Mouse (Mus musculus) urinary bladder, postnatal 4 days (tissue): Measurements from ENCODE around the gene Nlrp10.

Experiments used
- DNase-seq, 2 experiments: peaks; one replicate each; pipeline ENCODE4 v3.0.0; 2021 to 2022; ENCODE audit warnings: low spot score in 2 of 2

Nlrp10 gene

DNA sequence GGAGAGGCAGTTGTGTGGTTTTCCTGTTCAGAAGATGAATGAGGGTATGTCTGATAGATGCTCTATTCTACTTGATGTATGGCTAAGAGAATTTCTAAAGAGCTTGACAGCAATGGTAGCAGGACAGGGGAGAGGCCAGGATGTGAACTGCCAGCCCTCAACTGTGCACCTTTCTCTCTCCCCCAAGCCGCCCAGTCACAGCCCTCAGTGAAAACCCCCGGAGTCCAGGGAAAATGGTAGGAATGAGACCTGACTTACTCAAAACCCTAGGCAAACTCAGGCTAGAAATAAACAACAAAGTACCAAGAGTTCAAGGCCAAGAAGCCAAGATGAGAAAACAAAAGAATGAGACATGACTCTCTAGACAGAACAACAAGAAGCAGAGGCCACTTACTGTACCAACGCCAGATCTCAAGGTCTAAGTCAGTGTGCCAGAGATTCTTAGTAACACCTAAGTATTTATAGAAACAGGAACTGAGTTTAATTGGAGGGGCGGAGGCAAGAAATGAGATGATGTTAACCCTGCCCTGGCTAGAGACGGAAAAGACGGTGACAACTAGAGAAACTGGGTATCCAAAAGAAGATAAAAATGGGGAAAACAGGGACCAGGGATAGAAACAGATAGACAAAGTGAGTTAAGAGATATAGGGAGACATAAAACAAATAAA is at the start of gene Nlrp10:
Gene Nlrp10 (minus strand): TSS at position 453 of the 668 bp plus-strand sequence.
- no peak for DNase-seq

DNA sequence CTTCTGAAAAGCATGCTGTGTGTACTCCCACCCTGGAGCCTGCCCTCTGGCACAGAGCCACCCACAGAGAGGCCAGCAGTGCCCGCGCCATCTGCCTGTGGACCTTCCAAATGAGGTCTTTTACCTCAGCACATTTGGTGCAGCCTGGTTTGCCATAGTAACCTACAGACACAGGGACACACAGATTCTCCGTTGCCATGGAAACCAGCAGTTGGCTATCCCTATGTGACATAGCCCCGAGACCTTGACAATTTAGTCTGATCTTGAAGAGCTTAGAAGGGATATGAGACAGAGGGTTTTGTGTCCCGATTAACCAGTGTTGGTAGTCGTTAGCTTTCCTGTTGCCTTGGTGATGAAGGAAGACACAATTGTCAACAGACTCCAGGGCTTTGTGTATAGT is 42.3 kb upstream of the Nlrp10 start:
- no peak for DNase-seq

DNA sequence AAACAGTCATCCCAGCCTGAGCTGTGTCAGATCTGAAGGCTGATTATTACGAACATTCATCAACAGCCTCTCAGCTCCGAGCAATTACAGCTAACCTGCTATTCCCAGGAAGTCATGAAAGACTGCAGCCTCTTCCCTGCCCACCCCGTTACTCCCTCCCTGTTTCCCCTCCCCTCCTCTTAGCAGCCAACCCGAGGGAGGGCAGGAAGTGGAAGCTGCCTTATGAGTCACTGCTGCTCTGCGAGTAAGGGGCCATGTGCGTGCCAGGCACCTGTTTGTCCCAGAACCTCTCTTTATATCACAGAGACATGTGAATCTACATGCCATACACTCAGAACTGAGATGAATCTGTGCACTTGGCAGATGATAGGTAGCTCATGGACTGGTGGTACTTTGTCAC is 38.2 kb upstream of the Nlrp10 start:
- DNase-seq = no peak

DNA sequence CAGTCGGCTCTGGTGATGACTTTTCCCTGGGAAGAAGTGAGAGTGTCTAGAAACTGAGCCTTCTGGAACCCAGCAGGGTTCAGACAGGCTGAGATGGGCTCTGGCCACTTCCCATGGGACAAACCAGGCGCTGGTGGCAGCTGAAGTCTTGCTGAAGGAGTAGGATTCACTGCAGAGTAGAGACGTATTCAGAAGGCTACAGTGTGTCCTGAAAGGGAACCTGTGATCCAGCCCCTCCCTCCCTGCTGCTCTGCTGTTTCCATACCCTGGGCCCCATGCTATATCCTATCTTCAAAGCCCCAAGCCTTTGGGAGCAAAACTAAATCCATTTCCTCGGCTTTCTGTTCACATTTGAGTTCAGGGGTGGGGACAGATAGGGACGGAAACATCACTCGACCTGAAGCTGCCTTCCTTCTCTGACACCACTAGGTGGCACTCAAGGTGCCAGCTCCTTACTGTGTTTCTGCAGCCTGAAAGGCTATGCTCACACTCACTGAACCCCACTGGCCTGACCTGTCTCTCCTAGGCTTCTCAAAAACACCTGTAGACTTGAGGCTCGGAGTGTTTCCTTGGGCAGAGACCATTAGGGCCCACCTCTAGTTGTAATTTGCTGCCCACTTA is 36.9 kb upstream of the Nlrp10 start:
- DNase-seq = no peak

DNA sequence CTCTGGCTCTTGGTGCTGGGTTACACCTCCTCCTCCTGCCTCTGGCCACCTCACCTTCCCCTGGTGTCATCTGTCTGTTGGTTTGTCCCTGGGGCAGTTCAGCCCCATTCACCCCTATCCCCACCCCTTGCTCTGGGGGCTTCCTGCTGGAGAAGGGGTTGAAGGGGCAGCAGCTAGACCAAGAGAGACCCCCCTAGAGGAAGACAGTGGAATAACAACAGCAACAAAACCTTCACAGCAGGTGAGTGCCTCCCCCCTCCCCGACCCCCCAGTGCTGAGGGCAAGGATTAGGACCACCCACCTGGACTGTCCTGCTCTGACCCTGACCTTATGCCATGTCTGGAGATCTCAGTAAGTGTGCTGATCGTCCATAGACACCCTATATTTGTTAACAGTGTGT is 36.0 kb upstream of the Nlrp10 start:
- DNase-seq = no peak

DNA sequence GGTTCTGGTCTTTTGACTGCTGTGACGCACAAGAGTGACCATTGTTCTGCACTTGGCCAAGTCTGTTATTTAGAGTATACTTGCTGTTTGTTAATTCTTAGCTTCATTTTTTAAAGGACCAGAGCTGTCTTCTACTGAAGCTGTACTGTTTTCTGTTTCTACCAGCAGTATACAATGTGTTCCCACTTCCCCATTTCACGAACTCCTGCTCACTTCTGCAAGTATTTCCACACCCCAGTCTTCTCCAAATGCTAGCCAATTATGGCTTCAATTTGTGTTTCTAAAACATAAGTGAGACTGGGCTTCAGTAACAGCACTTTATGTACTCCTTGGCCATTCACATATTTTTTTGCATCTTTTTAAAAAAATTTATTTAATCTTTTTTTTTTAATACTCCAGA is 27.8 kb upstream of the Nlrp10 start:
- DNase-seq = no peak

DNA sequence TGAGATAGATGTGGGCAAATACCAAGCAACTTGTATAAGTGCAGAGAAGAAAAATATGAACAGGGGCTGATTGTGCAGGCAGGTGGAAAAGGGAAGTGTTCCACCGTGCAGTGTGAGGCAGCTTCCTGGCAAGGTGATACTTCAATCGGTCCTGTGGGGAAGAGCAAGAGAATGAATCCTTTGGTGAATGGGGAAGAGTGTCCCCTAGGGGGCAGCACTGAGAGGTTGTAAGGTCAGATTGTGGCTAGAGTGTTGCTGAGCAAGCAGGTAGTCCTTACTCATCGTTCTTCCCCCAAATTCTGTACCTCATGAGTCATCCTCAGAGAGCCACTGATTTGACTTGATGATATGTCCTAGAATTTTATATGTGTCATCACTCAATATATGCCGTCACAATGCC is 24.2 kb upstream of the Nlrp10 start:
- DNase-seq = no peak

DNA sequence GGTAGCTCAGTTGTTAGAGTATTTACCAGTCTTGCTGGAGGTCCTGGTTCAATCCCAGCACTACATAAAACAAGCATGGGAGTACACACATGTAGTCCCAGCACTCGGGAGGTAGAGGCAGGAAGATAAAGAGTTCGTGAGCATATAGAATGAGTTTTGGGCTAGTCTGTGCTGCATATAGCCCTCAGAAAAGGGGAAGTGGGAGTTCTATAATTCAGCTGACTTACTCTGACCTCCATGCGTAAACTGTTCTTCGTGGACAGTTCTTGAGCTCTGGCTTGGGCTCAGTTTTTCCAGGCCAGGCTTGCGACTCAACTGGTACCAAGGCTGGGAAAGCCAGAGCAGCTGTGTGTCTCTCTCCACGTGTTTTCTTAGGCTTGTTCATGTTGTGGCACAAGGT is 22.8 kb upstream of the Nlrp10 start:
- no peak for DNase-seq

DNA sequence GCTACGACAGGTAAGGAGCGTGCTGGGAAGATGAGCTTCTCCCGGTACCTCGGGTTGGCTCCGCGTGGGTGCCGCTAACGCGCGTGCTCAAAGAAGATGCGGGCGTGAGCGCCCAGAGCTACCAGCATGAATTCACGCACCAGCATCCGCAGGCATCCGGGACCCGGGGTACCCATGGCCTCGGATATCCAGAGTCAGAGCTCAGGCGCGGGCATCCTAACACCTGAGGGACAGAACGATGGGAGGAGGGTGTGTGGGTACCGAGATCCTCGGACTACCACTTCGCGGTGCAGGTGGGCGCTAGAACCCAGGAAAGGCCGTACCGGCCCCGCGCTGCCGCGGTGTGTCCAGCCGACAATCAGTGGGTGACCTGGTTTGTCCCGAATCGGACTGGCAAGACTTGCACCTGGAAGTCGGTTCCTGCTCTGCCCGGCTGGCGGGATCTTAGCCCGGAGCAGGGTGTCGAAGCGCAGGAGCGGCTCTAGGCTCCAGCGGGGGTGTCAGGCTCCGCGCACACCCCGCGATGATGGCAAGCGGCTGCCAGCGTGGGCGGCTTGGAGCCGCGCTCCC is 20.9 kb upstream of the Nlrp10 start:
- DNase-seq = no peak

DNA sequence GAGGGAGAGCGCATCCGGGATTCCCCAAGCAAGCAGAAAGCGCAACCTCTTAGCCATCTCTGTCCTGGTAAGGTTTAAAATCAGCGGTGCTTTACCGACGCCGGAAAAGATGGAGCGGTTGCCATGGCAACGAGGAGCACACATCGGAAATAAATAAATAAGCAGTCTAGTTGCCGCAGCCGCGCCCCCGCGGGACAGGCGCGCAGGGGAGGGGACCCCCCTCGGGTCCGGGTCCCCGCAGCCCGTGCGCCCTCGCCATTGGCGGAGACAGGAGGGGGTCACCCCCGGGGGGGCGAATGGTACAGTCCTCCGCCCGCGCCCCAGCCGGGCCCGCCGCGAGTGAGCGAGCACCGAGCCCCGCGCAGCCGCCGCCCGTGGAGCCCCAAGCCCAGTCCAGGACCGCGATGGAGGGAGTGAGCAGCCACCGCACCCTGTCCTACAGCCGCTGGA is 20.4 kb upstream of the Nlrp10 start, which contains the start of gene Tub:
Gene Tub (plus strand): TSS at position 27 of the 450 bp plus-strand sequence.
- no peak for DNase-seq

DNA sequence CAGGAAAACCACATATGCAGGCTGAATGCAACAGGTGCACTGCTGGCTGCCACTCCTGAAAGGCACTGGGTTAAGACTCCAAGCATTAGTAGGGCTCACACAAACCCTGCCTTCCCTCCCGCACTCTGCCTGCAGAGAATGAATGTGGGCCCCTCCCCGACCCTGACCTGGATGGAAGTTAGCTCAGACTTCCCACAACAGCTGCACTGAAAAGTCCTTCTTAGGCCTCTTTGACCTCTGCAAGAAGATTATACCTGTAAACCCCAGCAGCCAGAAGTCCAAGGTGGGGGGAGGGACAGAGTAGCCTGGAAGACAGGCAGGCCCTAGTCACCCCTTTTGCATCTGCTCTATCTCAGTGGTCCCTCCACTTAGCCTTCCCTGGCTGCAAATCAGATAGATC is 19.3 kb upstream of the Nlrp10 start:
- no peak for DNase-seq

DNA sequence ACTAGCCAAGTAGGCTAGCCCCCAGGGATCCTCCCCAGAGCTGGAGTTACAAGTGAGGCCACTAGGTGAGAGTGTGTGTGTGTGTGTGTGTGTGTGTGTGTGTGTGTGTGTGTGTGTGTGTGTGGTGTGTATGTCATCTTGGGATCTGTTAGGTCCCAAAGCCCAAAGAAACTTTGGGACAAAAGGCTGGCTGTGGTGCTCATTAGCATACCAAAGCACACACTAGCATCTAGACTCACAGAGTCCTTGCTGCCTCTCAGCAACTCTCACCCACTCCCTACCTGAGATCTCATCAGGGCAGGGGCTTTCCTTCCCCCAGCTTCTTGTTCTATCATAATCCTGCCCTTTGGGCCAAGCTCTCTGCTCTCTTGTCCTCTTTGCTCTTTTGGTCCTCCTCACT is 18.6 kb upstream of the Nlrp10 start:
- DNase-seq = no peak

DNA sequence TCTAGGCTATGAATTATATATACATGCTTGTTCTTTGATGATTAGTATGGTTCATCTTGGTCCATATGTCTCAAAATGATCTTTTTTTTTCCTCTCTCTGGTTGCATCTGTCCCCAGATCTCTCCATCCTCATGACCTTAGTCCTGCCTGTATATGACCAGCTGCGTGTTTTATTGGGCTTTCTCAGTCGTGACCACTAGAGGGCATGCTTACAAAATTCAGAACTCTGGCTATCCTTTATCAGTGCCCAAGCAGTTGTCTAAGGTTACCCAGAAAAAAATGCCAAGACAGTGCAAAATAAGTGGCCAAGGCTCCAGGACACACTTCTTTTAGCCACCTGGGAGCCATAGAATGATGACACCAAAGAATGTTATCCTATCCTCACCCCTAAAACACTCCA is 14.0 kb upstream of the Nlrp10 start:
- DNase-seq = no peak

DNA sequence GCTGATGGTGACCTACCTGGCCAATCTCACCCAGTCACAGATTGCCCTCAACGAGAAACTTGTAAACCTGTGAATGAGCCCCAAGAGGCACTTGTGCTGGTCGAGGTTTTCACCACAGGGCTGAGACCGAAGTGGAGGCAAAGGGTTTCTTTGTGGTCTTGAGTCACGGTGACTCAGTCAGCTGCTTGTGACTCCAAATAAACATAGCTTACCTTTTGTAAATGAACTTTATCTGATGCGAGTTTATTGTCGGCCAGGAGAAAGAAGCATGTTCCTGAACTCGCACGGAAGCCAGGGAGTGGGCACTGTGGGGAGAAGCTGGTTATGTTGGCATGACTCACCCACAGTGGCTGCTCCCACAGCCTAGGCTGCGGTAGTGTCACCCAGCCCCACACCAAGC is 11.5 kb upstream of the Nlrp10 start:
- no peak for DNase-seq

DNA sequence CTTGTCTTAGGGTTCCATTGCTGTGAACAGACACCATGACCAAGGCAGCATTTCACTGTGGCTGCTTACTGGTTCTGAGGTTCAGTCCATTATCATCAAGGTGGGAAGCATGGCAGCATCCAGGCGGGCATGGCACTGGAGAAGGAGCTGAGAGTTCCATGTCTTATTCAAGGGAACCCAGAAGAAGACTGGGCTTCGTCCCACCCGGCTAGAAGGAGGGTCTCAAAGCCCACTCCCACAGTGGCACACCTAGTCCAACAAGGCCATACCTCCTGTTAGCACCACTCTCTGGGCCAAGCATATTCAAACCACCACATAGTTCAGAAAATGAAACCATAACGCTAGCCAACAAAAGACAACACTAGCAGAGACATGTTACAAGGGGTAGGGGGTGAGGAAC is 6.6 kb upstream of the Nlrp10 start:
- peak in 1 of 2 experiments; percentile 57 for DNase-seq

DNA sequence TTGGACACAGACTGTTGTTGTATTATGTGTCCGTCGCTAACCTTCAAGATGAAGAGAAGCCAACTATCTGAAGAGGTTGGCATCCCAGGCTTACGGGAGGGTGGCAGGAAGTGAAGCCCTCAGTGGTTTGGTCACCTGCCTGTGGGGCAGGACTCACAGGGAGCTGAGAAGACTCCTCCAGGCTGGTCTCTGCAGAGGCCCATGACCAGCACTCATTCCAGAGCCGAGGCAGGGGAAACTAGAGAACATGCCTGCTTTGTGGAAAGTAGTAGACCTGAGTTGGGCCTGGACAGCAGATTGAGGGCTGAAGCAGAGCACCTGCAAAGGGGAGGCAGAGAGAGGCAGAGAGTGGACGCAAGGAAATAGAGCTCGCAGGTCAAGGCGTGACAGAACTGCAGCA is 5.4 kb upstream of the Nlrp10 start:
- DNase-seq = peak in 1 of 2 experiments; percentile 54

DNA sequence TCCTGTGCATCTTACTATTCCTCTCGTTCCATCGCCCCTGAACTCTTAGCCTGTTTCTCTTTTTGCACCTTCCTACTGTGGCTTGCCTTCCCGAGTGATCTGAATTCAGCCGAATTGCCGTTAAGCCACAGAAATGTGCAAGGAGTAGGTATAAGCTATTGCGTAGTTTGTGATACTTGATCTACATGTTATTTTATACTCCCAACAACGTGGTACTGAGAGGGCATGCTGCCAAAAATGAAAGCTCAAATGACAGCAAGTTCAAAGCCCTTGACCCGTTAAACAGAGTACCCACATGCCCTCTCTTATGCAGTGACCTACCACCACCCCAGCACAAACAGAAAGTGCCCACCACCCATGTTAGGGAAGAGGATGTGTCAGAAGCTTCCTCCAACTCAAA is 4.9 kb upstream of the Nlrp10 start:
- no peak for DNase-seq

DNA sequence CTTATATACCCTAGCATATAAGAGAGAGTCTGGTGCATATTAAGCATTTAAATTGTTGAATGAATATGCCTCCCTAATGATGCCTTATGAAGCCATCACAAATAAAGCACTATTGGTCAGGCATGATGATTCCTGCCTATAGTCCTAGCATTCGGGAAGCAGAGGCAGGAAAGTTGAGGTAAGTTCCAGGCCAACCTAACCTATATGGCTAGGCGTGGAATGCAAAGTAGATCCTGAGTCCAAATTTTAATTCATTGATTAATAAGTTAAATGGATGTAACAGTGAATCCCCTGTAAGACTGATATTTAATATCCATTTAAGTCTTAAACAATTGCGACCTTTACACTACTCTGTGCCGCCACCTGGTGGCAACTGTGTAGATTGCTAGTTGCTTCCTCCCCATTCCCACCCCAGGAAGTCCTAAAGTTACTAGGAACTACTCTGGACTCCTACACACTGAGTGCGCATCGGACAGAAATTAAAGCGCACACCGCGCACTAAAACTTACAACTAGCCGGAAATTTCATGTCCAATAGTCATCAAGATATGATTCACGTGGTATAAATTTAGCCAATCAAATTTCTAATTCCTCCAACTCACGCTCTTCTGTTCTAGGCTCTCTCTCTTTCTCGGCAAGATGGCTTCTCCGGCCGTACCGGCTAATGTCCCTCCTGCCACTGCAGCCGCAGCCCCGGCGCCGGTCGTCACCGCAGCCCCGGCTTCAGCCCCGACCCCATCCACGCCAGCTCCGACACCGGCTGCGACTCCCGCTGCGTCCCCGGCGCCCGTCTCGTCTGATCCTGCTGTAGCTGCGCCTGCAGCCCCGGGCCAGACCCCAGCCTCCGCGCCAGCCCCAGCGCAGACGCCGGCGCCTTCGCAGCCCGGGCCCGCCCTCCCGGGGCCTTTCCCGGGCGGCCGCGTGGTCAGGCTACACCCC is 4.1 kb upstream of the Nlrp10 start, which contains the start of gene Eif3f:
Gene Eif3f (plus strand): TSS at position 624 of the 938 bp plus-strand sequence.
- DNase-seq = peak; percentile 89

DNA sequence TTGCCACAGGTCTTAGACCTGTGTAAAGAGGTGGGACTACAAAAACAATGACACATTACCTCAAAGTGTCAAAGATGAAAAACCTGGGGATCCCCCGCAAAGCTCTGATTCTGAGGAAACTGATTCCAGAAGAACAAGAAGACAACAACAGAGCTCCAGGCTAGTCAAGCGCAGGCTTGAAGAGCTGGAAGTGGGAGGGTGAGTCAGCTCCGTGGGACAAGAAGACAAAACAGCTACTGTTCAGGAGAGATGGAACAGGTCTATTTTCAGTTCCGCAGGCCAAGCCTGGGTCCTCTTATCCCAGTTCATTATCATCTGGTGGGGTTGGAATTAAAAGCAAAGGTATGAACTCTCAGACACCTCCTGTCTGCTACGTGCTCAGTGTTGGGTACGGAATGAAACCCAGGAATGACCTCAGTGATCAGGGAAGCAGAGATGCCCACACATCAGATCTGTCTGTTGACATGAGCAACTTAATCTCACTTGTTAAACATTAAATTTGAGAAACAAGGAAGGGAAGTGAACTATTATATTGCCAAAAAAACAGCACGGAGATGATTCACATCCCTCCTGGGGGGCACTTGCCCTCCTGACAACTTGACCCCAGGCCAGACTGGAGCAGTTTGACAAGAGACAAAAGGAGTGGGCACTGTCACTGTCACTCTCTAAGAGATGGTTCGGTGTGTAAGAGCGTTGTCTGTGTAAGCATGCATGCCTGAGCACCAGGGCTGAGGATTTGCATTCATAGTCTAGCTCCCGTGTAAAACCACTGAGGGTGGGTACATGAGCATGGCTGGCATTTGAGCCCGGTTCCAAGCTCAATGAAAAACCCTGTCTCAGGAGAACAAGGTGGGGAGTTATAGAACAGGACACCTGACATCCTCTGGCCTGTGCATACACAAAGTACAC is 1.4 kb downstream of the Nlrp10 start:
- DNase-seq = no peak

DNA sequence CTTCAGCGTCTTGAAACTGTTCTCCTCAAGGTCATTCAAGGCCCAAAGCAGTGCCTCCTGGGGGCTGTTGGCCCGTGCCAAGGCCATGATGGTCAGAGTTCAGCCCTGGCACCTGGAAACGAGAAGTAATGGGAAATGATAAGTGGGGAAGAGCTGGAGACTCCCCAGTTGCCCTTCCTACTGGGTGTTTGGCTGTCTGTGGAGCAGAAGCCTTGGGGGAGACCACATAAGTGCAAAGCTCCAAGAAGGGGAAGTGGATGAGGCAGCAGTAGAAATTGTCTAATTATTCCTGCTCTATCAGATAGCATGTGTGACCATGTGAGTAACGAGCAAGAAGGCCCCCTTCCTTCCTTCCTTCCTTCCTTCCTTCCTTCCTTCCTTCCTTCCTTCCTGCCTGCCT is 2.9 kb downstream of the Nlrp10 start:
- no peak for DNase-seq

DNA sequence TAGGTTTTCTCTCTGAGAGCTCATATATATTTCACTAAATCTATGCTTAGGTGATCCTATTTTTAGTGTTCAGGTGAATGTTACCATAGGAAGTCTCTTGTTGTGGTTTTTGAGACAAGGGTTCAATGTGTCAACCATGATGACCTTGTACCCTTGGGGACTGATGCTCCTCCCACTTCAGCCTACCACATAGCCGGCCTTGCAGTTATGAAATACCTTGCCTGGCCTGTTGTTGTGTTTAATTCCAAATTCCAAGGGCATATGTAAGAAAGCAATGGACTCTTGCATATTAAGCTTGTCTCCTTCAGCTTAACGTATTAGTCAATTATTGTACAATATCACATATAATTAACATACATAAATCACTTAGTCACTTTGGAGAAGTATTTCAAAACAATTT is 26.0 kb downstream of the Nlrp10 start:
- no peak for DNase-seq
